Mouse (Mus musculus) central nervous system, embryonic 11.5 days (tissue): Measurements from ENCODE around the gene Eif2s2. TPM values are rescaled to one million over a fixed set of nuclear protein-coding genes. Genes with fewer than 3 reads are reported as not detected.

ENCODE experiments used
- polyA plus RNA-seq: library from polyadenylated mRNA; depleted of rRNA; stranded (reverse); fragments of >200 nt; gene quantifications from 2 replicates; pipeline ENCODE4 v1.2.3, GENCODE M21; 2012; rRNA removed

The Eif2s2 gene
- polyA plus RNA-seq = 117 and 120 TPM in 2 replicates

DNA sequence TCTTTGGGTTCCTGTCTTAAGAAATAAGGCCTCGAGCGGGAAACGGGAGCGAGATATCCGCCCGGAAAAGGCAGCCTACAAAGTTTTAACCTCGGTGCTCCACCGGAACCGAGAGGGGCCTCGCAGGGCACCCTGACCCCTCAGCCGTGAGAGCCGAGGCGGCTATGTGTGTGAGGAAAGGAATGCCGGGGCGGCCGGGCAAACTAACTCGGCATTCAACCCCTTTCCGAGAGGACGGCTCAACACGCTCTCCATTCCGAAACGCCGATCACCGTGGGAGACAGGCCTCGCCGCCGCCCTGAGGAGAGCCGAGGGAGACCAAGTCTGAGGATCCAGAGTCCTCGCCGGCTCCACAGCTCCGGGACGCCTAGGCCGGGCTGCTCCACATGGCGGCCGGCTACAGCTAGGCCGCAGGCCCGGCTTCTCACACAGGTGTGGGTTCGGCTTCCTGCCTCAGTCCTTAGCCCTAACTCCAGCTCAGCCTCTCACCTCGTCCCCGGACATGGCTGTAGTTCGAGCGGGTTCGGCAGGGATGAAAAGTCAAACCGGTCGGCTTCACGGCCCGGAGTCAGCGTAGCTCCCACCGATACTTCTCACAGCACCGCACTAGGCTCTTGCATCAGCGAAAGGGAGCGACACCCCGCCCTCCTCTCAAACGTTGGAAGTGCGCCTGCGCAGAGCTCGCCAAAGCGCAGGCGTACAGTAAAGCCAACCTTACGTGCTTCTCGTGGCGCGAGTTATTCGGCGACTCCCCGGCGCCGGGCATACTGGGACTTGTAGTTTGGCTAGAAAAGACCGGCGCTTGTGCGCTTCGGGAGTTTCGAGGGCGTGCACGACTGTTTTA lies at the start of gene Eif2s2:
Gene Eif2s2, minus strand, starts transcription at position 735 of the 844 bp plus-strand sequence.

Other genes with a start within 250 kb of the Eif2s2 start
- gene Chmp4b, start 241.2 kb downstream of the Eif2s2 start, polyA plus RNA-seq = 172 and 326 TPM in 2 replicates
- gene Gm14214, start 122.9 kb downstream of the Eif2s2 start, polyA plus RNA-seq = not detected in 2 replicates
- 393 and 415 TPM in 2 replicates for gene Raly, start 101.8 kb downstream of the Eif2s2 start, polyA plus RNA-seq
- 4.1 and 9.6 TPM in 2 replicates for gene a, start 101.5 kb downstream of the Eif2s2 start, polyA plus RNA-seq
- gene Gm14226, start 125.3 kb upstream of the Eif2s2 start, polyA plus RNA-seq = 1.0 and 11.8 TPM in 2 replicates
- gene Ahcy, start 181.6 kb upstream of the Eif2s2 start, polyA plus RNA-seq = 149 and 164 TPM in 2 replicates
- 21.7 and 30.3 TPM in 2 replicates for gene Itch, start 240.6 kb upstream of the Eif2s2 start, polyA plus RNA-seq